Mouse (Mus musculus): ENCODE measurements around the gene Atp1b1.

The Atp1b1 gene

GRCm38 (mm10) chr1:164467406-164467805 lies 9.3 kb upstream of the Atp1b1 start:
- no peak for DNase-seq (ENCODE audit: low spot score)

- DNase-seq (ENCODE audit: low spot score): peak; percentile 41
These were observed 3.6 kb upstream of the Atp1b1 start for GRCm38 (mm10) chr1:164461726-164462125.

- DNase-seq (ENCODE audit: low spot score): no peak
These were observed 3.0 kb upstream of the Atp1b1 start for GRCm38 (mm10) chr1:164460921-164461697.

GRCm38 (mm10) chr1:164459127-164459905 lies 1.2 kb upstream of the Atp1b1 start:
- DNase-seq (ENCODE audit: low spot score): no peak

- DNase-seq (ENCODE audit: low spot score): peak; percentile 73
These were observed 481 bp upstream of the Atp1b1 start for GRCm38 (mm10) chr1:164458621-164459051.

- DNase-seq (ENCODE audit: low spot score): peak; percentile 72
These were observed 467 bp downstream of the Atp1b1 start for GRCm38 (mm10) chr1:164457531-164458244.

GRCm38 (mm10) chr1:164456731-164457130 lies 1.4 kb downstream of the Atp1b1 start:
- no peak for DNase-seq (ENCODE audit: low spot score)

GRCm38 (mm10) chr1:164456065-164456464 lies 2.1 kb downstream of the Atp1b1 start:
- peak; percentile 49 for DNase-seq (ENCODE audit: low spot score)

GRCm38 (mm10) chr1:164455614-164456013 lies 2.5 kb downstream of the Atp1b1 start:
- DNase-seq (ENCODE audit: low spot score): peak; percentile 33

- peak; percentile 41 for DNase-seq (ENCODE audit: low spot score)
These were observed 3.3 kb downstream of the Atp1b1 start for GRCm38 (mm10) chr1:164454747-164455400.

GRCm38 (mm10) chr1:164453739-164454138 lies 4.4 kb downstream of the Atp1b1 start:
- DNase-seq (ENCODE audit: low spot score): no peak

GRCm38 (mm10) chr1:164453146-164453545 lies 5.0 kb downstream of the Atp1b1 start:
- no peak for DNase-seq (ENCODE audit: low spot score)

- DNase-seq (ENCODE audit: low spot score): no peak
These were observed 5.6 kb downstream of the Atp1b1 start for GRCm38 (mm10) chr1:164452580-164452979.

GRCm38 (mm10) chr1:164451346-164451745 lies 6.8 kb downstream of the Atp1b1 start:
- DNase-seq (ENCODE audit: low spot score): no peak

- no peak for DNase-seq (ENCODE audit: low spot score)
These were observed 7.5 kb downstream of the Atp1b1 start for GRCm38 (mm10) chr1:164450644-164451043.

GRCm38 (mm10) chr1:164450231-164450630 lies 7.9 kb downstream of the Atp1b1 start:
- DNase-seq (ENCODE audit: low spot score): no peak

GRCm38 (mm10) chr1:164449626-164450025 lies 8.5 kb downstream of the Atp1b1 start:
- no peak for DNase-seq (ENCODE audit: low spot score)

GRCm38 (mm10) chr1:164447521-164447920 lies 10.6 kb downstream of the Atp1b1 start:
- DNase-seq (ENCODE audit: low spot score): no peak

GRCm38 (mm10) chr1:164446535-164446934 lies 11.6 kb downstream of the Atp1b1 start:
- no peak for DNase-seq (ENCODE audit: low spot score)

- no peak for DNase-seq (ENCODE audit: low spot score)
These were observed 12.5 kb downstream of the Atp1b1 start for GRCm38 (mm10) chr1:164445620-164446162.

- DNase-seq (ENCODE audit: low spot score): no peak
These were observed 16.7 kb downstream of the Atp1b1 start for GRCm38 (mm10) chr1:164441408-164441974.

Data from urinary bladder, postnatal 14 days (tissue).